Mouse (Mus musculus) kidney, embryonic 16.5 days (tissue): ENCODE measurements around the gene Ahcyl2. TPM values are rescaled to one million over a fixed set of nuclear protein-coding genes. Genes with fewer than 3 reads are reported as not detected.

Experiments used
- ATAC-seq: fragments of 200-750 bp; cut with Nextera tagmentation; 2 replicates; pipeline ENCODE4 v1.8.0; 2017; ENCODE audit warnings: moderate TSS enrichment; ENCODE audit not compliant: low FRiP score, low TSS enrichment
- H3K27ac ChIP-seq: fragments of 300-500 bp; sonication (generic); 2 replicates; pipeline ENCODE4 v1.5.1; 2014; ENCODE audit warnings: low read length
- H3K27me3 ChIP-seq: fragments of 300-500 bp; sonication (generic); 2 replicates; pipeline ENCODE4 v1.6.1; 2014; ENCODE audit warnings: low read length, control low read depth, mixed read lengths; ENCODE audit not compliant: insufficient read depth
- H3K36me3 ChIP-seq: fragments of 300-500 bp; sonication (generic); 2 replicates; pipeline ENCODE4 v1.6.1; 2014; ENCODE audit warnings: low read length, control low read depth, mixed read lengths; ENCODE audit not compliant: insufficient read depth
- H3K4me1 ChIP-seq: fragments of 300-500 bp; sonication (generic); 2 replicates; pipeline ENCODE4 v1.6.1; 2014; ENCODE audit warnings: low read length, control low read depth, mixed read lengths; ENCODE audit not compliant: insufficient read depth
- H3K4me2 ChIP-seq: fragments of 300-500 bp; sonication (generic); replicated peaks from 2 replicates; pipeline ENCODE4 v1.6.1; 2014; ENCODE audit warnings: low read depth, low read length
- H3K4me3 ChIP-seq: fragments of 300-500 bp; sonication (generic); 2 replicates; pipeline ENCODE4 v1.5.1; 2014; ENCODE audit warnings: mild to moderate bottlenecking, low read length
- H3K9ac ChIP-seq: fragments of 300-500 bp; sonication (generic); replicated peaks from 2 replicates; pipeline ENCODE4 v1.6.1; 2014; ENCODE audit warnings: low read length
- H3K9me3 ChIP-seq: fragments of 300-500 bp; sonication (generic); 2 replicates; pipeline ENCODE4 v1.6.1; 2016; ENCODE audit warnings: low read length, control low read depth
- WGBS: fragments of 180-500 bp; shearing (Covaris S2); extraction: QIAGEN DNeasy Blood & Tissue Kit; methylation state at CpG from one replicate; pipeline ENCODE4 v1.1.7; 2014; 5-methylcytosine and 5-hydroxymethylcytosine counted together
- polyA plus RNA-seq: library from polyadenylated mRNA; unstranded; fragments of >200 nt; fragmentation: Nextera tagmentation; extraction: Ambion mirVana; gene quantifications from 2 replicates; pipeline ENCODE4 v1.2.1, GENCODE M21; 2015

The Ahcyl2 gene
- 18.3 and 20.8 TPM in 2 replicates for polyA plus RNA-seq

- under 1% methylated on average over 50 of the region's 61 CpGs for WGBS
These were observed at the start of gene Ahcyl2 for GRCm38 (mm10) chr6:29767813-29768660. Gene Ahcyl2 (plus strand): TSS chr6:29768011.

GRCm38 (mm10) chr6:29718894-29719329, 48.9 kb upstream of the Ahcyl2 start:
- Histone ChIP-seq H3K36me3 (no peaks in the 10 kb centered on the region), H3K4me3 (peak overlapping the region; percentile 45), H3K4me2 (peak overlapping the region; percentile 64), H3K9me3 (no peaks in the 10 kb centered on the region), H3K4me1 (peaks cover 20% of the 10 kb centered on the region), H3K27me3 (no peaks in the 10 kb centered on the region), H3K9ac (peak overlapping the region; percentile 62), H3K27ac (peak overlapping the region; percentile 48; the same call in 1 of the 2 replicates)
- 3% methylated on average over 15 of the region's 15 CpGs for WGBS
- peak; percentile 80 for ATAC-seq

More at GRCm38 (mm10) chr6:29767813-29768660, at the start of gene Ahcyl2:
- Histone ChIP-seq H3K4me1 (peaks cover 10% of the 10 kb centered on the region; the same call in 1 of the 2 replicates), H3K9ac (peak within 1 kb of the TSS; percentile 85), H3K4me3 (peak within 1 kb of the TSS; percentile 92), H3K9me3 (no peaks in the 10 kb centered on the region), H3K4me2 (peak within 1 kb of the TSS; percentile 78), H3K36me3 (no peaks in the 10 kb centered on the region), H3K27me3 (no peaks in the 10 kb centered on the region), H3K27ac (peak within 1 kb of the TSS; percentile 91)
- ATAC-seq, result peak; percentile 99

GRCm38 (mm10) chr6:29721890-29722289, 45.9 kb upstream of the Ahcyl2 start:
- no peak for ATAC-seq
- no peak overlapping the region for H3K4me3 ChIP-seq
- H3K4me2 ChIP-seq, result no peak overlapping the region
- no peak overlapping the region for H3K27ac ChIP-seq
- H3K27me3 ChIP-seq, result no peaks in the 10 kb centered on the region
- WGBS, result 70% methylated on average over 2 of the region's 2 CpGs
- no peaks in the 10 kb centered on the region for H3K9me3 ChIP-seq
- no peak overlapping the region for H3K9ac ChIP-seq
- no peaks in the 10 kb centered on the region for H3K36me3 ChIP-seq
- H3K4me1 ChIP-seq, result peaks cover 20% of the 10 kb centered on the region

- Histone ChIP-seq H3K4me1 (no peaks in the 10 kb centered on the region), H3K27me3 (no peaks in the 10 kb centered on the region), H3K4me3 (no peak overlapping the region), H3K4me2 (no peak overlapping the region), H3K9me3 (no peaks in the 10 kb centered on the region), H3K9ac (no peak overlapping the region), H3K36me3 (no peaks in the 10 kb centered on the region), H3K27ac (no peak overlapping the region)
- no peak for ATAC-seq
- 58% methylated on average over 1 of the region's 1 CpGs for WGBS
These were observed 41.1 kb upstream of the Ahcyl2 start for GRCm38 (mm10) chr6:29726576-29727200.

- no peaks in the 10 kb centered on the region for H3K27me3 ChIP-seq
- H3K27ac ChIP-seq, result no peak overlapping the region
- ATAC-seq, result no peak
- H3K36me3 ChIP-seq, result no peaks in the 10 kb centered on the region
- H3K9ac ChIP-seq, result no peak overlapping the region
- H3K4me1 ChIP-seq, result no peaks in the 10 kb centered on the region
- H3K4me2 ChIP-seq, result no peak overlapping the region
- 68% methylated on average over 3 of the region's 3 CpGs for WGBS
- no peak overlapping the region for H3K4me3 ChIP-seq
- no peaks in the 10 kb centered on the region for H3K9me3 ChIP-seq
These were observed 39.8 kb upstream of the Ahcyl2 start for GRCm38 (mm10) chr6:29728035-29728434.

- Histone ChIP-seq H3K4me3 (no peak overlapping the region), H3K27me3 (no peaks in the 10 kb centered on the region), H3K27ac (no peak overlapping the region), H3K36me3 (no peaks in the 10 kb centered on the region), H3K4me1 (peaks cover 3% of the 10 kb centered on the region; the same call in 1 of the 2 replicates), H3K4me2 (no peak overlapping the region), H3K9me3 (no peaks in the 10 kb centered on the region), H3K9ac (no peak overlapping the region)
- WGBS, result 24% methylated on average over 1 of the region's 1 CpGs
- ATAC-seq, result no peak
These were observed 38.3 kb upstream of the Ahcyl2 start for GRCm38 (mm10) chr6:29729491-29729890.

DNA sequence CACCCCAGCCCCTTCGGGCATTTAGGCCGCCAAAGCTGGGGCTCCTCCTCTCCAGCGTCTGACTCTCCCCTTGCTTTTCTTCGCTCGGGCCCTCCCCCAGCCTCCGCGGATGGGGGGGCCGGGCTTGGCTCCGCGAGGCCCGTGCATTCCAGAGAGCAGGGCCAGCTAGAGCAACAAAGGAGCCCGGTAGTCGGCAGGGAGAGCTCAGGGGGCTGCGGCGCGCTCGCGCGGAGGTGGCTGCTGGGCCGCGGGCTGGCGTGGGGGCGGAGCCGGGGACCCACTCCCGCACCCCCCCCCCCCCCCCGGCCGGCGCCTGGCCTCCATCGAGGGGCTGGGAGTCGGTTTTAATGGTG, 32.5 kb upstream of the Ahcyl2 start, which contains the start of gene Smo:
TSS of gene Smo (plus strand) at position 168 of the 353 bp plus-strand sequence.
- Histone ChIP-seq H3K4me2 (peak within 1 kb of the TSS; percentile 89), H3K9me3 (no peaks in the 10 kb centered on the region), H3K27me3 (no peaks in the 10 kb centered on the region), H3K36me3 (0 out of 2 replicates have a peak, but pooled peaks cover 6% of the 10 kb centered on the region), H3K9ac (peak within 1 kb of the TSS; percentile 99), H3K27ac (peak within 1 kb of the TSS; percentile 99), H3K4me1 (peaks cover 28% of the 10 kb centered on the region), H3K4me3 (peak within 1 kb of the TSS; percentile 92)
- ATAC-seq, result peak; percentile 98
- under 1% methylated on average over 25 of the region's 30 CpGs for WGBS

DNA sequence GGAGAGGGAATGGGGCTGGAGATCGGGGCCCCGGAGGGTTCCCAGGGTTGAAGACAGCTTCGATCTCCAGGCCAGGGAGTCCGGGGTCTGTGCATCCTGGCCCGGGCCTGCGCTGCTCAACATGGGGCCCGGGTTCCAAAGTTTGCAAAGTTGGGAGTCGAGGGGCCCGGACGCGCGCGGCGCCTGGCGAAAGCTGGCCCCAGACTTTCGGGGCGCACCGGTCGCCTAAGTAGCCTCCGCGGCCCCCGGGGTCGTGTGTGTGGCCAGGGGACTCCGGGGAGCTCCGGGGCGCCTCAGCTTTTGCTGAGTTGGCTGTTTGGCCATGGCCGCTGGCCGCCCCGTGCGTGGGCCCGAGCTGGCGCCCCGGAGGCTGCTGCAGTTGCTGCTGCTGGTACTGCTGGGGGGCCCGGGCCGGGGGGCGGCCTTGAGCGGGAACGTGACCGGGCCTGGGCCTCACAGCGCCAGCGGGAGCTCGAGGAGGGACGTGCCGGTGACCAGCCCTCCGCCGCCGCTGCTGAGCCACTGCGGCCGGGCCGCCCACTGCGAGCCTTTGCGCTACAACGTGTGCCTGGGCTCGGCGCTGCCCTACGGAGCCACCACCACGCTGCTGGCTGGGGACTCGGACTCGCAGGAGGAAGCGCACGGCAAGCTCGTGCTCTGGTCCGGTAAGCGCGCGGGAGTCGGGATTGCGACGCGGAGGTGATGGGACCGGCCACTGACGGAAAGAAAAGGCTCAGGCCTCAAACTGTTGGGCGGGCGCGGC, 31.9 kb upstream of the Ahcyl2 start:
- WGBS, result under 1% methylated on average over 75 of the region's 75 CpGs
- peak overlapping the region; percentile 99 for H3K9ac ChIP-seq
- ATAC-seq, result peak; percentile 90
- peak overlapping the region; percentile 92 for H3K4me3 ChIP-seq
- peak overlapping the region; percentile 89 for H3K4me2 ChIP-seq
- H3K27me3 ChIP-seq, result no peaks in the 10 kb centered on the region
- H3K4me1 ChIP-seq, result peaks cover 28% of the 10 kb centered on the region
- H3K36me3 ChIP-seq, result 0 out of 2 replicates have a peak, but pooled peaks cover 6% of the 10 kb centered on the region
- H3K27ac ChIP-seq, result peak overlapping the region; percentile 99
- H3K9me3 ChIP-seq, result no peaks in the 10 kb centered on the region

DNA sequence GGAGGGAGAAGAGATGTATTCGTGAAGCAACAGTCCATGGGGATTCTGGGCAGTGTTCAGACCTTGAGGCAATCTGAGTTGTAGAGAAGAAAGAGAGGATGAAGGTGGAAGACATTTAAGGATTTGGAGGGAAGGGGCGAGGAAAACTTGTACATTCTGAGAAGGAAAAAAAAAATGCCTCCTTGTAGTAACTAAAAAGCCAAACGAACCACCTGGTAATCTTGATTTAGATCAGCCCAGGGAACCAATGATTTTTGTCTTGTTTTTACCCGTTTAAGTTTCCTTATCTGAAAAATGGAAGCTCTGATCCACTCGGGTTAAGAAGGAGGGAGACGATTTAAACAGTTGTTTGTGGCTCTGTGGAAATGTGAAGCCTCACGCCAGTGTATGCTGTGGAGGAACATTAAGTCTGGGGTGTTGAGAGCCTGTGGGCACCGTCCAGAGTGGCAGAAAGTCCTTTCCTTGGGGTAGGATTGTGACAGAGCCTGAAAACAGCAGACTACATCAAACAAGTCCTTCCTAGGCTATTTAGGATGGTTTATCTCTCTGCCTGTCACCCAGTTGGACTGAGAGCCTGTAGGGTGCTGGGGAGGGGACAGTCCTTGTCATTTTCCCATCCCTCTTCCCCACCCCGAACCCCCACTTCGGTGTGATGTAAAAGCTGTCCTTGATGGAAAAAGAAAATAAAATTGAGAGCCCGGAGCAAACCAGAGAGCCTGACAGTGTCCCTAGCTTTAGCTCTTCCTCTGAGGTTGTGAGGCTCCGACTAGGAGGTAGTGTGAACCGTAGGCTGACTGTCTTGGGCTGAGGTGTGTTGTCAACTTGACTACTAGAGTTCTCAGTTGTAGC, 31.0 kb upstream of the Ahcyl2 start:
- no peak for ATAC-seq
- WGBS, result 8% methylated on average over 13 of the region's 13 CpGs

More for the DNA sequence above, 31.0 kb upstream of the Ahcyl2 start:
- H3K36me3 ChIP-seq, result 0 out of 2 replicates have a peak, but pooled peaks cover 6% of the 10 kb centered on the region
- peak overlapping the region; percentile 99 for H3K9ac ChIP-seq
- no peaks in the 10 kb centered on the region for H3K9me3 ChIP-seq
- peak overlapping the region; percentile 92 for H3K4me3 ChIP-seq
- peak overlapping the region; percentile 89 for H3K4me2 ChIP-seq
- H3K27ac ChIP-seq, result peak overlapping the region; percentile 99
- H3K4me1 ChIP-seq, result peaks cover 28% of the 10 kb centered on the region
- H3K27me3 ChIP-seq, result no peaks in the 10 kb centered on the region
